ENCODE assay signal across 8 mouse cellular contexts in the genomic region with DNA sequence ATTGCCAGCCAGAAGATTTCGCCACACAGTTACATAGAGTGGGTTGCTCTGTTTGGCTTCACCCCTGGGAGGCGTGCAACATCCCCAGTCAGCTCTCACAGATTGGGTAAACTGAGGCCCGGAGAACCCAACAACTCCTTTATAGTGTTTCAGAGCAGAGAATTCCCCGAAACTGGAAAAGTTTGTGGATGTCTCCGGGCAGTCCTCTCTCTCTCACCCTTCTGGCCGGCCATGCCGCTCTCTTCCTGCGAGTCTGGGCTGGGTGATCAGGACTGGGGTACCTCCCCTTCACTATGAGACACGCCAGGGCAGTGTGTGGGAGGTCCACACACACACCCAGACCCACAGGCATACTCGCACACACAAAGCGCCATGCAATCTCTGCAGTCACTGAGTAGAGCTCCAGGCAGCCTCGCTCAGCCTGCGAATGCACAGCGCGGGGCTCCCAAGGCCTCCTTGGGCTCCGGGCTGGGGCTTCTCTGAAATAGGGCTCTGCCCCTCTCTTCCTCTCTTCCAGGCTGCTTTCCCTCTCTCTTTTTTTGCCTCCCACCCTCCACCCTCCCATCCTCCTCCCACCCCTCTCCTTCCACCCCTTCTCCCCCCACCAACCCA. TPM values are rescaled to one million over a fixed set of nuclear protein-coding genes. Genes with fewer than 3 reads are reported as not detected.
DNase-seq lines count a peak whose midpoint lies in the region; ATAC-seq lines count a peak whose summit lies in the region.

No protein-coding gene starts in this region.

- H3K4me3 ChIP-seq in embryonic facial prominence, embryonic 11.5 days (ENCODE audit: low read depth, low read length): peak overlapping the region; percentile 86
- peak overlapping the region; percentile 83 for H3K4me3 ChIP-seq in heart, embryonic 10.5 days
- H3K4me3 ChIP-seq in midbrain, embryonic 14.5 days (replicated peaks; ENCODE audit: low read depth, low read length): peak overlapping the region; percentile 69

- peak; percentile 95 for DNase-seq in heart, adult 11 months
- no peak for DNase-seq in heart, adult 8-10 months (ENCODE audit: low spot score)
- DNase-seq in embryonic facial prominence, embryonic 11.5 days (ENCODE audit: low spot score): peak; percentile 61
- no peak for DNase-seq in heart, embryonic 10.5 days (ENCODE audit: low spot score)
- DNase-seq in kidney, adult 8-10 months: peak; percentile 30 to 39
- DNase-seq in liver: peak; percentile 25
- DNase-seq in midbrain, embryonic 14.5 days: peak; percentile 75
- peak; percentile 24 for DNase-seq in splenic B cell, adult 2 months (ENCODE audit: low read depth, low spot score)

- no peaks in the 10 kb centered on the region for H3K36me3 ChIP-seq in embryonic facial prominence, embryonic 11.5 days (replicated peaks; ENCODE audit: control insufficient read depth, insufficient read depth, low read depth, low read length)
- no peaks in the 10 kb centered on the region for H3K36me3 ChIP-seq in heart, embryonic 10.5 days
- H3K36me3 ChIP-seq in midbrain, embryonic 14.5 days (ENCODE audit: control insufficient read depth, insufficient read depth, low read length): no peaks in the 10 kb centered on the region
- no peaks in the 10 kb centered on the region for H3K36me3 ChIP-seq in splenic B cell, adult 2 months (ENCODE audit: control insufficient read depth, insufficient read depth, low read length, poor library complexity, severe bottlenecking)

- no peaks in the 10 kb centered on the region for H3K27me3 ChIP-seq in embryonic facial prominence, embryonic 11.5 days (ENCODE audit: control insufficient read depth, insufficient read depth, low read length)
- no peaks in the 10 kb centered on the region for H3K27me3 ChIP-seq in heart, embryonic 10.5 days (ENCODE audit: insufficient read depth, poor library complexity, severe bottlenecking)
- H3K27me3 ChIP-seq in midbrain, embryonic 14.5 days (ENCODE audit: control insufficient read depth, insufficient read depth, low read length): no peaks in the 10 kb centered on the region
- no peaks in the 10 kb centered on the region for H3K27me3 ChIP-seq in splenic B cell, adult 2 months (ENCODE audit: control insufficient read depth, insufficient read depth, low read length, poor library complexity, severe bottlenecking)

- H3K9me3 ChIP-seq in embryonic facial prominence, embryonic 11.5 days (replicated peaks; ENCODE audit: control insufficient read depth, low read length): no peaks in the 10 kb centered on the region
- no peaks in the 10 kb centered on the region for H3K9me3 ChIP-seq in heart, embryonic 10.5 days
- no peaks in the 10 kb centered on the region for H3K9me3 ChIP-seq in midbrain, embryonic 14.5 days (ENCODE audit: control insufficient read depth, low read length)

- ATAC-seq in embryonic facial prominence, embryonic 11.5 days (replicated peaks; ENCODE audit: insufficient number of reproducible peaks, low FRiP score, low TSS enrichment, low read depth): peak; percentile 65
- ATAC-seq in midbrain, embryonic 14.5 days (ENCODE audit: low FRiP score, low TSS enrichment): peak; percentile 57

- no peaks in the 10 kb centered on the region for H3K4me1 ChIP-seq in embryonic facial prominence, embryonic 11.5 days (ENCODE audit: control insufficient read depth, insufficient read depth, low read length)
- peaks cover 41% of the 10 kb centered on the region for H3K4me1 ChIP-seq in heart, embryonic 10.5 days
- H3K4me1 ChIP-seq in midbrain, embryonic 14.5 days (ENCODE audit: control insufficient read depth, insufficient read depth, low read length): peaks cover 35% of the 10 kb centered on the region

- WGBS in embryonic facial prominence, embryonic 11.5 days: 3% methylated on average over 16 of the region's 16 CpGs
- WGBS in heart, embryonic 10.5 days: 3% methylated on average over 16 of the region's 16 CpGs
- WGBS in midbrain, embryonic 14.5 days: 2% methylated on average over 16 of the region's 16 CpGs

- H3K4me2 ChIP-seq in embryonic facial prominence, embryonic 11.5 days (ENCODE audit: low read depth, low read length): peak overlapping the region; percentile 74
- H3K4me2 ChIP-seq in midbrain, embryonic 14.5 days (ENCODE audit: low read length): peak overlapping the region; percentile 70

- peak overlapping the region; percentile 90 for H3K9ac ChIP-seq in embryonic facial prominence, embryonic 11.5 days (replicated peaks; ENCODE audit: low read length)
- peak overlapping the region; percentile 64 for H3K9ac ChIP-seq in midbrain, embryonic 14.5 days (replicated peaks; ENCODE audit: low read length)

- peak overlapping the region; percentile 98 for H3K27ac ChIP-seq in embryonic facial prominence, embryonic 11.5 days (replicated peaks; ENCODE audit: low read depth, low read length)
- H3K27ac ChIP-seq in heart, embryonic 10.5 days: peak overlapping the region; percentile 97
- peak overlapping the region; percentile 92 for H3K27ac ChIP-seq in midbrain, embryonic 14.5 days (replicated peaks; ENCODE audit: low read depth, low read length)

RNA-seq across cellular contexts. Expression of a gene that starts 0.7 kb away (rescaled TPM):
- total RNA-seq in heart, adult 8-10 months (2022): 10 to 100 TPM; 16.8 to 26.1 (median 24.4) TPM
- 68.1 and 74.0 TPM in 2 replicates for polyA plus RNA-seq in embryonic facial prominence, embryonic 11.5 days (2014; fragmentation: Nextera tagmentation; extraction: Ambion mirVana)
- polyA plus RNA-seq in heart, embryonic 10.5 days (2016; fragmentation: Nextera tagmentation; extraction: Ambion mirVana): 37.2 and 45.9 TPM in 2 replicates
- 82.5 and 100 TPM in 2 replicates for polyA plus RNA-seq in midbrain, embryonic 14.5 days (2014; fragmentation: Nextera tagmentation; extraction: Ambion mirVana)

Comparison
In these comparisons a context has a peak if more than half of its experiments do, and no peak if none do; other contexts are left out.
1. DNase-seq: peak in heart, adult 11 months (single experiment), embryonic facial prominence, embryonic 11.5 days (single experiment), kidney, adult 8-10 months (2 of 2), liver (single experiment), midbrain, embryonic 14.5 days (single experiment) and splenic B cell, adult 2 months (single experiment); none in heart, adult 8-10 months (single experiment) and heart, embryonic 10.5 days (single experiment).
2. Peak in every context shown above with its lines, with median percentiles within 50 percentile points of each other: H3K27ac ChIP-seq and H3K4me3 ChIP-seq.